Mouse (Mus musculus): ENCODE measurements around the gene Ncoa4.

GRCm38 (mm10) chr14:32159150-32159670 is 455 bp upstream of the Ncoa4 start:
- TF ChIP-seq CTCF (IDR thresholded peaks at IDR 0.05; ENCODE audit: borderline replicate concordance, insufficient read depth, low read length) (no peak), POLR2A (IDR thresholded peaks at IDR 0.05; ENCODE audit: low read depth, low read length) (peak; percentile 50)

Data from embryonic fibroblast, embryonic 13.5 days (primary cell).